16 mouse cellular contexts compared by ENCODE assay signal in the genomic region with DNA sequence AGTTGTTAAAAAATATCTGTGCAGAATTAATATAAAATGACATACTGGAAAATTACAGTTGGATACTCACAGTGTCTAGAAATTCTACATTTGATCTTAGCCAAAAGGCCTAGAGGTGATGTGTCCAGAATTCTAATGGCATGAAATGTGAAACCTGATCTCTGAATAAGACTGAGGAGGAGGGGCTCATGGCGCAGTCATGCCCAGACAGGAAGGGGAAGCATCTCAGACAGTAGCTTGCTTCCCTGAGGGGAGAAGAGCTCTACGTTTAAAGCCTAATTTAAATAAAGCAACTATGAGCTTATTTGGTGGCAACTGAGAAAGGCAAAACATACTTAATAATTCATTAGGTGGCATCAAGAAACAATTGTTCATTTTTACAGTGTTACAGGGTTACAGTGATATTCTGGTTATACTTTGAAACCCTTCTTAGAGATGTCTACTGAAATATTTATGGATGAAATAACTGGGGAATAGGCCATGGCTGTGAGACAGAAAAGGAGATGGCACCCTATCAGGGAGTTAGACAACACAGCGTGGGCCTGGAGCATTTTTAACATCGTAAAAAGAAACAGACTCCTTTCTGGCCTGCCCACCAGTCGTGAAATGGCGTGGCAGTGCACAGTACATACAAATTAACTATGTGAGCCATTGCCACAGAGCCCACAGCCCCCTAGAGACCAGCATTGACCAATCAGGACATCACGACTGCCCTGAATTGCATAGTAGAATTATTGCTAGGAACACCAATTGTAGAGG. TPM values are rescaled to one million over a fixed set of nuclear protein-coding genes. Genes with fewer than 3 reads are reported as not detected.
A peak's percentile ranks its signal among the peaks of the same experiment; 100 is the strongest.
DNase-seq lines count a peak whose midpoint lies in the region; ATAC-seq lines count a peak whose summit lies in the region.
"Had no signal": no experiment of that assay in that cellular context is flagged by ENCODE, and none has a peak within 500 bp of the region (broad histone marks: within the 10 kb centered on the region; RNA-seq: fewer than 3 reads in every experiment).

No protein-coding gene starts in this region.

- no peaks in the 10 kb centered on the region for H3K27me3 ChIP-seq in midbrain, embryonic 14.5 days (ENCODE audit: control insufficient read depth, insufficient read depth, low read length)
- H3K27me3 ChIP-seq: heart, embryonic 15.5 days had no signal

- peak; percentile 35 for DNase-seq in embryo, embryonic 10 days (ENCODE audit: low spot score)
- DNase-seq in embryo, embryonic 9.5 days (ENCODE audit: extremely low spot score): no peak
- DNase-seq in NIH3T3 (ENCODE audit: low read depth): peak; percentile 24
- DNase-seq in gonadal fat pad, adult 2 months (ENCODE audit: low read depth): peak; percentile 45
- peak; percentile 68 for DNase-seq in midbrain, embryonic 14.5 days
- DNase-seq in adrenal gland, postnatal 4 days (ENCODE audit: low spot score in 2 of 2): no peak
- DNase-seq in left cerebral cortex, adult 11 months (ENCODE audit: low spot score): no peak
- no peak for DNase-seq in left cerebral cortex, adult 8-10 months (ENCODE audit: low spot score in 2 of 2)
- DNase-seq: adrenal gland, postnatal 14 days; cerebellum, adult 18-20 months; kidney, adult 18-20 months; right cerebral cortex, postnatal 4 days had no signal

- no peaks in the 10 kb centered on the region for H3K9me3 ChIP-seq in midbrain, embryonic 14.5 days (ENCODE audit: control insufficient read depth, low read length)
- H3K9me3 ChIP-seq: heart, embryonic 15.5 days had no signal

- H3K27ac ChIP-seq in midbrain, embryonic 14.5 days (replicated peaks; ENCODE audit: low read depth, low read length): no peak overlapping the region
- H3K27ac ChIP-seq: heart, embryonic 15.5 days; stomach, postnatal 0 days had no signal

- H3K36me3 ChIP-seq in midbrain, embryonic 14.5 days (ENCODE audit: control insufficient read depth, insufficient read depth, low read length): no peaks in the 10 kb centered on the region
- H3K36me3 ChIP-seq: heart, embryonic 15.5 days had no signal

- H3K4me3 ChIP-seq in midbrain, embryonic 14.5 days (replicated peaks; ENCODE audit: low read depth, low read length): no peak overlapping the region
- H3K4me3 ChIP-seq: heart, embryonic 15.5 days had no signal

- peak; percentile 82 for ATAC-seq in midbrain, embryonic 14.5 days (ENCODE audit: low FRiP score, low TSS enrichment)
- ATAC-seq: lung, postnatal 0 days had no signal

- no peak overlapping the region for H3K9ac ChIP-seq in midbrain, embryonic 14.5 days (replicated peaks; ENCODE audit: low read length)
- H3K9ac ChIP-seq: heart, embryonic 15.5 days had no signal

- WGBS in midbrain, embryonic 14.5 days: 55% methylated on average over 7 of the region's 7 CpGs

- no peak overlapping the region for H3K4me2 ChIP-seq in midbrain, embryonic 14.5 days (ENCODE audit: low read length)
- H3K4me2 ChIP-seq: heart, embryonic 15.5 days had no signal

- H3K4me1 ChIP-seq in midbrain, embryonic 14.5 days (ENCODE audit: control insufficient read depth, insufficient read depth, low read length): 0 out of 2 replicates have a peak, but pooled peaks cover 4% of the 10 kb centered on the region
- H3K4me1 ChIP-seq: heart, embryonic 15.5 days had no signal

RNA-seq across cellular contexts. Expression of a gene that starts 19.3 kb away (rescaled TPM):
- 2.4 and 4.0 TPM in 2 replicates for polyA plus RNA-seq in gonadal fat pad, adult 2 months (2012; rRNA removed)
- 0.36 and 0.86 TPM in 2 replicates for polyA plus RNA-seq in midbrain, embryonic 14.5 days (2014; fragmentation: Nextera tagmentation; extraction: Ambion mirVana)
- 1 to 10 TPM; 6.6 to 8.6 TPM for total RNA-seq in adrenal gland, postnatal 4 days (2021)
- total RNA-seq in left cerebral cortex, adult 8-10 months (2022): 1 to 10 TPM; 2.2 to 3.0 (median 2.8) TPM

RNA-seq across cellular contexts. Expression of a gene that starts 25.5 kb away (rescaled TPM):
- 37.8 and 69.5 TPM in 2 replicates for polyA plus RNA-seq in gonadal fat pad, adult 2 months (2012; rRNA removed)
- 0.13 and 0.16 TPM in 2 replicates for polyA plus RNA-seq in midbrain, embryonic 14.5 days (2014; fragmentation: Nextera tagmentation; extraction: Ambion mirVana)
- 10 to 100 TPM; 13.3 to 13.8 TPM for total RNA-seq in adrenal gland, postnatal 4 days (2021)
- total RNA-seq in left cerebral cortex, adult 8-10 months (2022): 1 to 10 TPM in 3 of 4 experiments, under 1 TPM in 1; 0.95 to 1.2 (median 1.1) TPM
- total RNA-seq: neutrophil, adult 5-6 weeks had no signal

RNA-seq across cellular contexts. Expression of a gene that starts 27.4 kb away (rescaled TPM):
- polyA plus RNA-seq in gonadal fat pad, adult 2 months (2012; rRNA removed): 876 and 1,187 TPM in 2 replicates
- 446 and 522 TPM in 2 replicates for polyA plus RNA-seq in midbrain, embryonic 14.5 days (2014; fragmentation: Nextera tagmentation; extraction: Ambion mirVana)
- 100 to 1,000 TPM; 526 to 531 TPM for total RNA-seq in adrenal gland, postnatal 4 days (2021)
- total RNA-seq in left cerebral cortex, adult 8-10 months (2022): 100 to 1,000 TPM; 292 to 338 (median 307) TPM

RNA-seq across cellular contexts. Expression of a gene that starts 54.6 kb away (rescaled TPM):
- polyA plus RNA-seq in gonadal fat pad, adult 2 months (2012; rRNA removed): 7.8 and 8.8 TPM in 2 replicates
- polyA plus RNA-seq in midbrain, embryonic 14.5 days (2014; fragmentation: Nextera tagmentation; extraction: Ambion mirVana): 14.9 and 19.7 TPM in 2 replicates
- total RNA-seq in adrenal gland, postnatal 4 days (2021): 10 to 100 TPM; 31.2 to 32.2 TPM
- 10 to 100 TPM; 23.2 to 24.7 (median 24.2) TPM for total RNA-seq in left cerebral cortex, adult 8-10 months (2022)

Comparison
In these comparisons a context has a peak if more than half of its experiments do, and no peak if none do; other contexts are left out.
1. DNase-seq: peak in embryo, embryonic 10 days (single experiment), NIH3T3 (single experiment), gonadal fat pad, adult 2 months (single experiment) and midbrain, embryonic 14.5 days (single experiment); none in embryo, embryonic 9.5 days (single experiment), adrenal gland, postnatal 4 days (0 of 2), left cerebral cortex, adult 11 months (single experiment) and left cerebral cortex, adult 8-10 months (0 of 2).
2. RNA of a gene that starts 25.5 kb away (total RNA-seq): 13.3 to 13.8 TPM in adrenal gland, postnatal 4 days; 0.95 to 1.2 TPM in left cerebral cortex, adult 8-10 months; every median in the first group is over 4 times any median in the second.